Mouse (Mus musculus): ENCODE results near the gene Olfr1414. TPM values are rescaled to one million over a fixed set of nuclear protein-coding genes. Genes with fewer than 3 reads are reported as not detected.
"Not testable (repeated sequence)": the region's sequence is repeated elsewhere in the genome, so short reads cannot be mapped to it uniquely, and the experiment has no call there.

The Olfr1414 gene
- total RNA-seq (2021) = not detected
- polyA plus RNA-seq (2012; rRNA removed) = not detected in 2 replicates
- long read RNA-seq = 0 reads

- no peak for DNase-seq
Measured at GRCm38 (mm10) chr1:92518561-92518960, at the start of gene Olfr1414. Olfr1414 (minus strand) TSS chr1:92518661.

GRCm38 (mm10) chr1:92545929-92546328 is 27.5 kb upstream of the Olfr1414 start:
- DNase-seq = peak; percentile 42

GRCm38 (mm10) chr1:92539071-92539470 is 20.6 kb upstream of the Olfr1414 start:
- DNase-seq = no peak

GRCm38 (mm10) chr1:92536972-92537371 is 18.5 kb upstream of the Olfr1414 start:
- DNase-seq = no peak

GRCm38 (mm10) chr1:92523764-92524163 is 5.3 kb upstream of the Olfr1414 start:
- DNase-seq = no peak

DNA sequence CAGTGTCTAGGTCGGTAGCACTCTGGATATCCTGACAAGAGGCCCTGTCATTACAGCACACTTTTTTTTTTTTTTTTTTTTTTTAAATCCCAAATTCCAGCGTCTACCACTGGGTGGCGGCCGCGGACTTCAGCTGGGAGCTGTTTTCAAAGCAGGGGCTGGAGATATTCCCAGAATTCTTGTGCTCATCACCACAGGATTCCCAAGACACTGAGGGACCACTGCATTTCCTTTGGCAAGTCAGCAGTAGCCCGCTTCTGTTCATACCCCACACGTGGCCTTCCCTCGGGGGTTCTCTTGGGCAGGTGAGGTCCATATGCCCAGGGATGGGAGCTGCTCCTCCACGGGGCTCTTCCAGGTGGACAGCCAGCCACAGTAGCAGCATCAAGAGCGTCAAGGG is 2.9 kb upstream of the Olfr1414 start:
- DNase-seq = peak; percentile 21

DNA sequence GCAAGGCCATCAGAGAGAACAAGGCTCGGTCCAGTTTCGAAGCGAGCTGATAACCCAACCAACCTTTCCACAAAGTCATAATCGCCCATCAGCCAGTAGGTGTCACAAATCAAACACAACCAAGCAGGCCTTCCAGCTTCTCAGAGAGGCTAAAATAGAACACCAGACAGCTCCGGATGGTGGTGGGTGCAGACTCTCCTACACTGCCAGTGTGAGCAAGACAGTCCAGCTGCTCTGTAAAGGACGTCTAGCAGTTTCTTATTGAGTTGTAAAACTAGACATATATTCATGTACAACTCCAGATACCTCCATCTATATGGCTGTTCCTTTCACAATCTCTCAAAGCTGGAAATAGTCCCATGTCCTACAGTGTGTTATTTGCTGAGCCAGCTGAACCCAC is 585 bp upstream of the Olfr1414 start:
- no peak for DNase-seq

DNA sequence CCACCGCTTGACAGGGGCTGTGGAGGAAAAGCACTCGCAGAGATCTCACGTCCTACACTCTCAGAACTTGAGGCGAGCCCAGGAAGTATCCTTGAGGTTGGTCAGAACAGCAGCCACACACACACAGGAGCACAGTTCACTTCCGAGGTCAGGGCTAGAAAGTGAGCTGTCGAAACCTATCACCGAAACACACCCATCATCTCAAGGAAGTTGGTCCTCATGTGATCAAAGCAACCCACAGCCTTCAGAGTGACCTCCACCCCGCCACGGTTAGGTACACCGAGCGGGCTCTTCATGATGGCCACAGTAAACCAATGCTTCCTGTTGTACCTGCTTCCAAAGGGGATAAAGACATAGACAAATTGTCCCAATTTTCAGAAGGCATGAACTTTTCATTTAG is 3.1 kb downstream of the Olfr1414 start:
- peak; percentile 17 for DNase-seq

- not testable (repeated sequence) for DNase-seq
Measured at GRCm38 (mm10) chr1:92511646-92512045, 6.8 kb downstream of the Olfr1414 start.

- no peak for DNase-seq
Measured at GRCm38 (mm10) chr1:92496001-92496400, 22.5 kb downstream of the Olfr1414 start, which contains the start of gene Olfr1415. Olfr1415 (minus strand) TSS chr1:92496101.

GRCm38 (mm10) chr1:92485013-92485412 is 33.4 kb downstream of the Olfr1414 start, which contains the start of gene Olfr1416:
Olfr1416 (minus strand) TSS chr1:92485113.
- DNase-seq = no peak

GRCm38 (mm10) chr1:92474066-92474578 is 44.3 kb downstream of the Olfr1414 start:
- no peak for DNase-seq

- DNase-seq = peak; percentile 93
Measured at GRCm38 (mm10) chr1:92473165-92474041, 45.1 kb downstream of the Olfr1414 start, which contains the start of gene Ndufa10. Ndufa10 (minus strand) TSS chr1:92473860.

GRCm38 (mm10) chr1:92468891-92469290 is 49.6 kb downstream of the Olfr1414 start:
- DNase-seq = no peak

GRCm38 (mm10) chr1:92458416-92458815 is 60.0 kb downstream of the Olfr1414 start:
- DNase-seq = no peak

DNA sequence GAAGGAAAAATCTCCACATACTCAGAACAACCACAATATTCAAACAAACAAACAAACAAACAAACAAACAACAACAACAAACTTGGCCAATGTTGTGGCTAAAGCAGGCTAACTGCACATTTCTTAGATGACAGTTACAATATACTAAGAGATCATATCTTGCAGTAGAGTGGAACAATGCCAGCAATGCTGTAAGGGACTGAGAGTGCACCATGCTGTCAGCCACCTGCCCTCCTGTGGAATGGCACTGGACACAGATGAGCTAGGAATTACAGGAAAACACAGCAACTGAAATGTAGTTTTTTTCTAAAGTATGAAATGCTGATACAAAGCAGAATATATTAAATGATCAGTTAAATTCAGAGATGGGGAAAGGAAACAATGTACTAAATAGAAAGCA is 60.7 kb downstream of the Olfr1414 start:
- DNase-seq = no peak

Small RNA genes within 50 kb of the gene (microRNA-seq; reads per million reads assigned to microRNA genes)
- 0.41 to 4.8 reads per million in 2 experiments for gene Mir6900

Other genes starting within 250 kb of the Olfr1414 start
- 100 to 1,000 TPM; 428 to 515 TPM for gene Ndufa10, start 44.8 kb downstream of the Olfr1414 start, total RNA-seq (2021)
- 106 and 107 TPM in 2 replicates for gene Ndufa10, start 44.8 kb downstream of the Olfr1414 start, polyA plus RNA-seq (2012; rRNA removed)
- gene Olfr1416, start 33.5 kb downstream of the Olfr1414 start, total RNA-seq (2021) = not detected
- not detected in 2 replicates for gene Olfr1416, start 33.5 kb downstream of the Olfr1414 start, polyA plus RNA-seq (2012; rRNA removed)
- gene Olfr1415, start 22.6 kb downstream of the Olfr1414 start, total RNA-seq (2021) = not detected
- not detected in 2 replicates for gene Olfr1415, start 22.6 kb downstream of the Olfr1414 start, polyA plus RNA-seq (2012; rRNA removed)
- gene Olfr1413, start 52.7 kb upstream of the Olfr1414 start, total RNA-seq (2021) = not detected
- not detected in 2 replicates for gene Olfr1413, start 52.7 kb upstream of the Olfr1414 start, polyA plus RNA-seq (2012; rRNA removed)
- gene Olfr1412, start 67.1 kb upstream of the Olfr1414 start, total RNA-seq (2021) = not detected
- gene Olfr1412, start 67.1 kb upstream of the Olfr1414 start, polyA plus RNA-seq (2012; rRNA removed) = not detected in 2 replicates
- not detected for gene Olfr1411, start 75.8 kb upstream of the Olfr1414 start, total RNA-seq (2021)
- not detected in 2 replicates for gene Olfr1411, start 75.8 kb upstream of the Olfr1414 start, polyA plus RNA-seq (2012; rRNA removed)
- not detected for gene Olfr1410, start 87.1 kb upstream of the Olfr1414 start, total RNA-seq (2021)
- gene Olfr1410, start 87.1 kb upstream of the Olfr1414 start, polyA plus RNA-seq (2012; rRNA removed) = not detected in 2 replicates
- not detected for gene Olfr12, start 99.1 kb upstream of the Olfr1414 start, total RNA-seq (2021)
- gene Olfr12, start 99.1 kb upstream of the Olfr1414 start, polyA plus RNA-seq (2012; rRNA removed) = not detected in 2 replicates
- gene Cops9, start 123.3 kb upstream of the Olfr1414 start, total RNA-seq (2021) = 100 to 1,000 TPM; 320 to 351 TPM
- gene Cops9, start 123.3 kb upstream of the Olfr1414 start, polyA plus RNA-seq (2012; rRNA removed) = 51.9 and 62.0 TPM in 2 replicates
- not detected for gene Otos, start 130.2 kb upstream of the Olfr1414 start, total RNA-seq (2021)
- 0.47 and 0.74 TPM in 2 replicates for gene Otos, start 130.2 kb upstream of the Olfr1414 start, polyA plus RNA-seq (2012; rRNA removed)

Data from adrenal gland, adult 2 months (tissue).